ENCODE assay signal across 17 mouse cellular contexts in the genomic region with DNA sequence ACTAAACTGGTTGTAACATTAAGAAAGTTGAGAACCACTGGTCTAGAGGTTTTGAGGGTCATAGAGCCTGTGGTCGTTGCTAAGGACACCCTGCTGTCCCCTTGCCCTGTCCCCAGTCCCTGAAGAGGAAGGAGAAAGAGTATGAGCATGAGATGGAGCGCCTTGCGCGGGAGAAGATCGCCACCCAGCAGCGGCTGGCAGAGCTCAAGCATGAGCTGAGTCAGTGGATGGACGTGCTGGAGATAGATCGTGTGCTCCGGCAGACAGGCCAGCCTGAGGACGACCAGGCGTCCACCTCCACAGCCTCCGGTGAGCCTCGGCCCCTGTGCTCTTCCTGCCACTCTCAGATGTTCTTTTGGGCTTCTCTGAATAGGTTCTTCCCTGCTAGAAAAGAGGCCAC. TPM values are rescaled to one million over a fixed set of nuclear protein-coding genes. Genes with fewer than 3 reads are reported as not detected.
DNase-seq lines count a peak whose midpoint lies in the region; ATAC-seq and TF ChIP-seq lines count a peak whose summit lies in the region.
"Had no signal": no experiment of that assay in that cellular context is flagged by ENCODE, and none has a peak within 500 bp of the region (broad histone marks: within the 10 kb centered on the region; RNA-seq: fewer than 3 reads in every experiment).

No protein-coding gene starts in this region.

- no peak overlapping the region for H3K4me3 ChIP-seq in heart, embryonic 14.5 days (ENCODE audit: control insufficient read depth in 1 of 2, insufficient read depth in 1 of 2, low read depth in 1 of 2, low read length in 2 of 2)
- H3K4me3 ChIP-seq in kidney, embryonic 14.5 days (ENCODE audit: low read length), result no peak overlapping the region
- H3K4me3 ChIP-seq in liver, postnatal 0 days (ENCODE audit: low read depth, low read length), result no peak overlapping the region
- no peak overlapping the region for H3K4me3 ChIP-seq in liver, embryonic 11.5 days (ENCODE audit: low read depth, low read length)
- H3K4me3 ChIP-seq: embryonic facial prominence, embryonic 10.5 days; limb, embryonic 12.5 days; myocyte had no signal

- ATAC-seq in heart, embryonic 14.5 days (ENCODE audit: insufficient number of reproducible peaks, insufficient read depth, low FRiP score, low read depth), result no peak
- no peak for ATAC-seq in kidney, embryonic 14.5 days (ENCODE audit: low FRiP score, low TSS enrichment)
- no peak for ATAC-seq in liver, postnatal 0 days
- ATAC-seq in liver, embryonic 11.5 days (replicated peaks; ENCODE audit: low FRiP score), result no peak
- ATAC-seq: intestine, postnatal 0 days had no signal

- 0 out of 4 replicates have a peak overlapping the region, but pooled peaks of 1 of the 2 experiments have one; percentile 59 for H3K27ac ChIP-seq in heart, embryonic 14.5 days (replicated peaks in 1 of 2; ENCODE audit: control insufficient read depth in 1 of 2, insufficient read depth in 1 of 2, low read depth in 2 of 2, low read length in 2 of 2)
- H3K27ac ChIP-seq in kidney, embryonic 14.5 days (ENCODE audit: low read depth, low read length), result no peak overlapping the region
- no peak overlapping the region for H3K27ac ChIP-seq in liver, postnatal 0 days (ENCODE audit: low read depth)
- no peak overlapping the region for H3K27ac ChIP-seq in liver, embryonic 11.5 days (ENCODE audit: low read depth, low read length)
- H3K27ac ChIP-seq: limb, embryonic 12.5 days had no signal

- TF ChIP-seq EP300 in liver, postnatal 0 days (IDR thresholded peaks at IDR 0.05; ENCODE audit: low read depth), result no peak

- peaks cover 22 to 39% of the 10 kb centered on the region in 2 experiments for H3K4me1 ChIP-seq in heart, embryonic 14.5 days (ENCODE audit: control insufficient read depth in 2 of 2, insufficient read depth in 2 of 2, low read length in 2 of 2)
- H3K4me1 ChIP-seq in kidney, embryonic 14.5 days (ENCODE audit: control insufficient read depth, insufficient read depth, low read length), result peaks cover 20% of the 10 kb centered on the region
- H3K4me1 ChIP-seq in liver, postnatal 0 days (ENCODE audit: insufficient read depth), result peaks cover 13% of the 10 kb centered on the region
- peaks cover 15% of the 10 kb centered on the region for H3K4me1 ChIP-seq in liver, embryonic 11.5 days (replicated peaks; ENCODE audit: control insufficient read depth, insufficient read depth, low read length)

- H3K4me2 ChIP-seq in heart, embryonic 14.5 days (ENCODE audit: low read length), result no peak overlapping the region
- H3K4me2 ChIP-seq in kidney, embryonic 14.5 days (replicated peaks; ENCODE audit: low read depth, low read length), result no peak overlapping the region
- no peak overlapping the region for H3K4me2 ChIP-seq in liver, postnatal 0 days (ENCODE audit: low read depth, low read length)
- H3K4me2 ChIP-seq in liver, embryonic 11.5 days, result no peak overlapping the region
- H3K4me2 ChIP-seq: limb, embryonic 12.5 days had no signal

- H3K27me3 ChIP-seq in heart, embryonic 14.5 days (ENCODE audit: control insufficient read depth, insufficient read depth, low read length), result no peaks in the 10 kb centered on the region
- no peaks in the 10 kb centered on the region for H3K27me3 ChIP-seq in kidney, embryonic 14.5 days (ENCODE audit: control insufficient read depth, insufficient read depth, low read length)
- H3K27me3 ChIP-seq in liver, postnatal 0 days (ENCODE audit: insufficient read depth, low read length), result no peaks in the 10 kb centered on the region
- H3K27me3 ChIP-seq in liver, embryonic 11.5 days (replicated peaks; ENCODE audit: control insufficient read depth, insufficient read depth, low read length), result no peaks in the 10 kb centered on the region
- H3K27me3 ChIP-seq: limb, embryonic 12.5 days; Patski had no signal

- H3K36me3 ChIP-seq in heart, embryonic 14.5 days (ENCODE audit: control insufficient read depth, insufficient read depth, low read length), result peaks cover 34% of the 10 kb centered on the region
- peaks cover 16% of the 10 kb centered on the region; the same call in 1 of the 2 replicates for H3K36me3 ChIP-seq in kidney, embryonic 14.5 days (ENCODE audit: control insufficient read depth, insufficient read depth, low read length)
- H3K36me3 ChIP-seq in liver, postnatal 0 days (replicated peaks; ENCODE audit: insufficient read depth, low read length), result peaks cover 15% of the 10 kb centered on the region
- H3K36me3 ChIP-seq in liver, embryonic 11.5 days (ENCODE audit: control insufficient read depth, insufficient read depth, low read length), result peaks cover 13% of the 10 kb centered on the region

- no peak for DNase-seq in heart, adult 9 months (ENCODE audit: low spot score in 2 of 2)
- no peak for DNase-seq in kidney, adult 8-10 months
- peak; percentile 12 for DNase-seq in liver, postnatal 0 days
- no peak for DNase-seq in liver, embryonic 11.5 days (ENCODE audit: low spot score)
- DNase-seq in urinary bladder, postnatal 4 days (ENCODE audit: low spot score in 2 of 2), result no peak
- DNase-seq: gastrocnemius, postnatal 10 days; heart, postnatal 14 days; layer of hippocampus, adult 9-11 months; lung, postnatal 10 days; midbrain, embryonic 14.5 days had no signal

- peak overlapping the region; percentile 36; the same call in 1 of the 2 replicates for H3K9ac ChIP-seq in heart, embryonic 14.5 days (ENCODE audit: low read length)
- 0 out of 2 replicates have a peak overlapping the region, but pooled peaks have one; percentile 4 for H3K9ac ChIP-seq in kidney, embryonic 14.5 days (ENCODE audit: low read depth, low read length)
- no peak overlapping the region for H3K9ac ChIP-seq in liver, postnatal 0 days (replicated peaks)
- H3K9ac ChIP-seq in liver, embryonic 11.5 days (ENCODE audit: low read depth, low read length), result no peak overlapping the region
- H3K9ac ChIP-seq: limb, embryonic 12.5 days had no signal

- peaks cover 3% of the 10 kb centered on the region; the same call in 1 of the 2 replicates for H3K9me3 ChIP-seq in heart, embryonic 14.5 days (ENCODE audit: control insufficient read depth, low read length)
- H3K9me3 ChIP-seq in kidney, embryonic 14.5 days (ENCODE audit: control insufficient read depth, low read length), result peaks cover 6% of the 10 kb centered on the region; the same call in 1 of the 2 replicates
- peaks cover 3% of the 10 kb centered on the region; the same call in 1 of the 2 replicates for H3K9me3 ChIP-seq in liver, postnatal 0 days (ENCODE audit: low read length)
- no peaks in the 10 kb centered on the region for H3K9me3 ChIP-seq in liver, embryonic 11.5 days (ENCODE audit: control insufficient read depth, low read length)

- 78% methylated on average over 13 of the region's 13 CpGs for WGBS in heart, embryonic 14.5 days
- WGBS in kidney, embryonic 14.5 days, result 85% methylated on average over 13 of the region's 13 CpGs
- WGBS in liver, postnatal 0 days (ENCODE audit: insufficient replicate concordance), result 88% methylated on average over 10 of the region's 13 CpGs
- WGBS in liver, embryonic 11.5 days, result 86% methylated on average over 13 of the region's 13 CpGs

- TF ChIP-seq CTCF in liver, postnatal 0 days (IDR thresholded peaks at IDR 0.05; ENCODE audit: low read depth), result no peak

RNA-seq across cellular contexts. Expression of a gene that starts 11.3 kb away (rescaled TPM):
- polyA plus RNA-seq in heart, embryonic 14.5 days (2014; fragmentation: Nextera tagmentation; extraction: Ambion mirVana), result 3.5 and 3.7 TPM in 2 replicates
- 4.9 and 6.6 TPM in 2 replicates for polyA plus RNA-seq in kidney, embryonic 14.5 days (2014; fragmentation: Nextera tagmentation; extraction: Ambion mirVana)
- polyA plus RNA-seq in liver, postnatal 0 days (2015; fragmentation: Nextera tagmentation; extraction: Ambion mirVana), result 1.3 and 1.4 TPM in 2 replicates
- polyA plus RNA-seq in liver, embryonic 11.5 days (2014; fragmentation: Nextera tagmentation; extraction: Ambion mirVana), result 3.5 and 3.9 TPM in 2 replicates

RNA-seq across cellular contexts. Expression of a gene that starts 54.8 kb away (rescaled TPM):
- 4.9 and 5.3 TPM in 2 replicates for polyA plus RNA-seq in heart, embryonic 14.5 days (2014; fragmentation: Nextera tagmentation; extraction: Ambion mirVana)
- polyA plus RNA-seq in kidney, embryonic 14.5 days (2014; fragmentation: Nextera tagmentation; extraction: Ambion mirVana), result 4.4 and 5.7 TPM in 2 replicates
- 0.79 and 0.87 TPM in 2 replicates for polyA plus RNA-seq in liver, postnatal 0 days (2015; fragmentation: Nextera tagmentation; extraction: Ambion mirVana)
- 4.2 TPM in 2 replicates for polyA plus RNA-seq in liver, embryonic 11.5 days (2014; fragmentation: Nextera tagmentation; extraction: Ambion mirVana)

RNA-seq across cellular contexts. Expression of a gene that starts 55.8 kb away (rescaled TPM):
- 24.7 and 26.1 TPM in 2 replicates for polyA plus RNA-seq in heart, embryonic 14.5 days (2014; fragmentation: Nextera tagmentation; extraction: Ambion mirVana)
- 41.7 and 54.8 TPM in 2 replicates for polyA plus RNA-seq in kidney, embryonic 14.5 days (2014; fragmentation: Nextera tagmentation; extraction: Ambion mirVana)
- 13.4 and 14.7 TPM in 2 replicates for polyA plus RNA-seq in liver, postnatal 0 days (2015; fragmentation: Nextera tagmentation; extraction: Ambion mirVana)
- polyA plus RNA-seq in liver, embryonic 11.5 days (2014; fragmentation: Nextera tagmentation; extraction: Ambion mirVana), result 72.4 and 81.3 TPM in 2 replicates

Comparison
In these comparisons a context has a peak if more than half of its experiments do, and no peak if none do; other contexts are left out.
1. H3K9ac ChIP-seq: peak in heart, embryonic 14.5 days (single experiment) and kidney, embryonic 14.5 days (single experiment); none in liver, postnatal 0 days (single experiment) and liver, embryonic 11.5 days (single experiment).